Mouse (Mus musculus): ENCODE data around the gene Flt4.

Flt4 gene

GRCm38 (mm10) chr11:49697779-49698178, 88.7 kb downstream of the Flt4 start:
- no peak for DNase-seq (ENCODE audit: low spot score)

- DNase-seq (ENCODE audit: low spot score) = no peak
Observed at GRCm38 (mm10) chr11:49699079-49699478, 90.0 kb downstream of the Flt4 start.

GRCm38 (mm10) chr11:49702014-49702413, 93.0 kb downstream of the Flt4 start:
- DNase-seq (ENCODE audit: low spot score) = no peak

Data from c-Kit-positive CD71-positive TER-119-positive erythroid progenitor cells, embryonic 14.5 days (primary cell).